Mouse (Mus musculus) testis, adult 2 months (tissue): ENCODE data around the gene Cdk4. TPM values are rescaled to one million over a fixed set of nuclear protein-coding genes. Genes with fewer than 3 reads are reported as not detected.

ENCODE experiments used
- H3K27ac ChIP-seq: fragments of 200-500 bp; 2 replicates; pipeline ENCODE4 v1.5.1; 2012; ENCODE audit warnings: low read depth, low read length; ENCODE audit not compliant: control insufficient read depth, insufficient read depth
- H3K27me3 ChIP-seq: fragments of 200-500 bp; 2 replicates; pipeline ENCODE4 v1.6.1; 2012; ENCODE audit warnings: mild to moderate bottlenecking, low read length, moderate library complexity; ENCODE audit not compliant: control insufficient read depth, insufficient read depth
- H3K36me3 ChIP-seq: fragments of 200-500 bp; 2 replicates; pipeline ENCODE4 v1.6.1; 2012; ENCODE audit warnings: mild to moderate bottlenecking, low read length; ENCODE audit not compliant: control insufficient read depth, insufficient read depth
- H3K4me1 ChIP-seq: fragments of 200-500 bp; 2 replicates; pipeline ENCODE4 v1.6.1; 2012; ENCODE audit warnings: low read length; ENCODE audit not compliant: control insufficient read depth, insufficient read depth
- H3K4me3 ChIP-seq: fragments of 200-500 bp; 2 replicates; pipeline ENCODE4 v1.5.1; 2012; ENCODE audit warnings: low read depth, mild to moderate bottlenecking, low read length, moderate library complexity, mixed read lengths; ENCODE audit not compliant: control insufficient read depth
- CTCF ChIP-seq: fragments of 200-500 bp; IDR thresholded peaks from 2 replicates; pipeline ENCODE4 v1.5.1; 2012; ENCODE audit warnings: low read depth, mild to moderate bottlenecking, inconsistent platforms, low read length, moderate library complexity; ENCODE audit not compliant: control insufficient read depth, insufficient read depth, insufficient replicate concordance
- POLR2A ChIP-seq: fragments of 200-500 bp; IDR thresholded peaks from 2 replicates; pipeline ENCODE4 v1.6.1; 2012; ENCODE audit warnings: low read depth, mild to moderate bottlenecking, inconsistent platforms, low read length, moderate library complexity; ENCODE audit not compliant: control insufficient read depth
- polyA plus RNA-seq: library from polyadenylated mRNA; depleted of rRNA; stranded (reverse); fragments of >200 nt; gene quantifications from 2 replicates; pipeline ENCODE4 v1.2.3, GENCODE M21; 2012

The Cdk4 gene
- polyA plus RNA-seq, 1 experiment, result 68.4 TPM

DNA sequence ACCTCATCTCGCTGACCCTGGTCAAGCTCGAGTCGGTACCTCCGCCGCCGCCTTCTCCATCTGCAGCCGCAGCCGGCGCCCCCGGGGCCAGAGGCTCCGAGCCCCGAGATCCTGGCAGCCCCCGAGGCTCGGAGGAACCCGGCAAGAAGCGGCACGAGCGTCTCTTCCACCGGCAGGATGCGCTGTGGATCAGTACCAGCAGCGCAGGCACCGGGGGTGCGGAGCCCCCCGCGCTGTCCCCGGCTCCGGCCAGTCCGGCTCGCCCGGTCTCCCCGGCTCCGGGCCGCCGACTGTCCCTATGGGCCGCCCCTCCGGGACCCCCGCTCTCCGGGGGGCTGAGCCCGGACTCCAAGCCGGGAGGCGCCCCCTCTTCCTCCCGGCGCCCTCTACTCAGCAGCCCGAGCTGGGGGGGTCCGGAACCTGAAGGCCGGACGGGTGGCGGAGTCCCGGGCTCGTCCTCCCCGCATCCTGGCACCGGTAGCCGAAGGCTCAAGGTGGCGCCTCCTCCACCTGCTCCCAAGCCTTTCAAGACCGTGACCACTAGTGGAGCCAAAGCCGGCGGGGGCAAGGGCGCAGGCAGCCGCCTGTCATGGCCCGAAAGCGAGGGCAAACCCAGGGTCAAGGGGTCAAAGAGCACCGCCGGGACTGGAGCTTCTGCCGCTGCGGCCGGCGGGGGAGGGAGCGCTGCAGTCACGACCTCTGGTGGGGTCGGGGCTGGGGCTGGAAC is 16.5 kb downstream of the Cdk4 start:
- H3K27me3 ChIP-seq, result peaks cover 5% of the 10 kb centered on the region
- H3K4me1 ChIP-seq, result peaks cover 26% of the 10 kb centered on the region
- H3K27ac ChIP-seq, result no peak overlapping the region
- no peaks in the 10 kb centered on the region for H3K36me3 ChIP-seq
- TF ChIP-seq CTCF (no peak), POLR2A (no peak)
- H3K4me3 ChIP-seq, result peak overlapping the region; percentile 27; the same call in 1 of the 2 replicates

- no peak overlapping the region; the same call in 1 of the 2 replicates for H3K27ac ChIP-seq
- no peaks in the 10 kb centered on the region for H3K36me3 ChIP-seq
- peaks cover 18% of the 10 kb centered on the region for H3K4me1 ChIP-seq
- peak overlapping the region; percentile 17; the same call in 1 of the 2 replicates for H3K4me3 ChIP-seq
- H3K27me3 ChIP-seq, result peaks cover 5% of the 10 kb centered on the region
- no peak for TF ChIP-seq POLR2A
- no peak for TF ChIP-seq CTCF
Measured at GRCm38 (mm10) chr10:127080901-127081780, 17.8 kb downstream of the Cdk4 start.

- H3K4me1 ChIP-seq, result peaks cover 17% of the 10 kb centered on the region
- H3K36me3 ChIP-seq, result no peaks in the 10 kb centered on the region
- no peak overlapping the region for H3K4me3 ChIP-seq
- H3K27ac ChIP-seq, result no peak overlapping the region
- TF ChIP-seq CTCF (no peak), POLR2A (no peak)
- H3K27me3 ChIP-seq, result peaks cover 5% of the 10 kb centered on the region
Measured at GRCm38 (mm10) chr10:127081996-127082620, 18.8 kb downstream of the Cdk4 start.

DNA sequence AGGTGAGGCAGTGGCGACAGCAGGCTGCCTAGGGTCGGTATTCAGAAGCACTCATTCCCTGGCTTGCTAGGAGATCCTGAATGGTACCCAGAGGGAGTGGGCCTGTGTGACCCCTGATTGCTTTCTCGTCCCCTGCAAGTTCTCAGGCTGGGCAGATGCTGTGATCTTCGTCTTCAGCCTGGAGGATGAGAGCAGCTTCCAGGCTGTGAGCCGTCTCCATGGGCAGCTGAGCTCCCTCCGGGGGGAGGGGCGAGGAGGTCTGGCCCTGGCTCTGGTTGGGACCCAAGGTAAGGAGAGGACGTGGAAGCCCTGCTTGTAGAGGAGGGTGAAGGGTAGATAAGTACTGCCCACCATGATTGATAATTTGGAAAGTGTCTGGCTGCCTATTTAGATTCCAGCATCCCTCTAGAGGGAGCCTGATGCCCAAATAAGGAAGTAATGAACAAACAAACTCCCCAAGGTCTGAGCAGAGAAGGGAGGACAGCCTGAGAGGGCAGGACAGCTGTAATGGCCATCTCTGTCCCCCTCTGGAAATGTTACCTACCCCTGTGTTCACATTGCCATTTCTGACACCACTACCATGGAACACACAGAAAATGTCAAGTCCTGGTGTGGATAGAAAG is 20.1 kb downstream of the Cdk4 start:
- H3K4me3 ChIP-seq, result no peak overlapping the region
- TF ChIP-seq CTCF (no peak), POLR2A (no peak)
- peak overlapping the region; percentile 15; the same call in 1 of the 2 replicates for H3K27ac ChIP-seq
- H3K27me3 ChIP-seq, result peaks cover 5% of the 10 kb centered on the region
- H3K36me3 ChIP-seq, result no peaks in the 10 kb centered on the region
- peaks cover 16% of the 10 kb centered on the region for H3K4me1 ChIP-seq

DNA sequence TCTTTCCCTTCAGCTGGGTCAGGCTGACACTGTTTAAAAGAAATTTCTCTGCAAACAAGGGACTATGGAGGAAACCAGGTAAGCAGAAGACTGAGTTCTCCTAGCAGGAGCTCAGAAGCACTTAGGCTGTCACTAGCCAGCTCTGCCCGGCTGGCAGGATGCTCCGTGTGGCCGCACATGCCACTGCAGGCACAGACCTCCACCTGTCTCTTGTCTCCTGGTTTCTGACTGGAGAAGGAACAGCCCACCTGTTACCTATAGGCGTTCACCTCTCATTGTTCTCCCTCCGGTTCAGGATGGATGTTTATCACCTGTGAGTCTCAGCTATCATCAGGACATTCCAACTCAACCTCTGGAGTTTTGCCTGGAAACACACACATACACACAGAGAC is 20.6 kb downstream of the Cdk4 start:
- peaks cover 16% of the 10 kb centered on the region for H3K4me1 ChIP-seq
- H3K27ac ChIP-seq, result no peak overlapping the region
- no peaks in the 10 kb centered on the region for H3K36me3 ChIP-seq
- H3K4me3 ChIP-seq, result no peak overlapping the region
- TF ChIP-seq CTCF (no peak), POLR2A (no peak)
- H3K27me3 ChIP-seq, result peaks cover 5% of the 10 kb centered on the region

DNA sequence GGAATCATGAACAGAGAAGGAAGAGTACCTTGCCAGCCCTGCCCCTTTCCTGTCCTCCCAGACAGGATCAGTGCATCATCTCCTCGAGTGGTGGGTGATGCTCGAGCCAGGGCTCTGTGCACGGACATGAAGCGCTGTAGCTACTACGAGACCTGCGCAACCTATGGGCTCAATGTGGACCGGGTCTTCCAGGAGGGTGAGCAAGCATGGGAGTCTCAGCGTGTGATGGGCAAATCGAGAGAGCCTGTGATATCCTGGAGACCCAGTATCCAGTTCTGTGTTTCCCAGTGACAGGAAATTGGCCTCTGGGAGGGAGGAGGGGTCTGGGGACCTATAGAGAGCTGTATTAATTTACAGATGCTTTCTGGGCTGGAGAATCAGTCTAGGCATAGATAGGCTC is 21.7 kb downstream of the Cdk4 start:
- peaks cover 12% of the 10 kb centered on the region for H3K4me1 ChIP-seq
- H3K4me3 ChIP-seq, result no peak overlapping the region
- no peak overlapping the region for H3K27ac ChIP-seq
- H3K36me3 ChIP-seq, result no peaks in the 10 kb centered on the region
- peaks cover 1% of the 10 kb centered on the region; the same call in 1 of the 2 replicates for H3K27me3 ChIP-seq
- TF ChIP-seq POLR2A, result no peak
- no peak for TF ChIP-seq CTCF

- Histone ChIP-seq H3K36me3 (no peaks in the 10 kb centered on the region), H3K27ac (no peak overlapping the region), H3K4me3 (no peak overlapping the region), H3K27me3 (no peaks in the 10 kb centered on the region), H3K4me1 (peaks cover 14% of the 10 kb centered on the region)
- TF ChIP-seq POLR2A (no peak), CTCF (no peak)
Measured at GRCm38 (mm10) chr10:127085633-127086032, 22.3 kb downstream of the Cdk4 start.
